ENCODE assay signal across 8 mouse cellular contexts in genomic region chr17:85877426-85877825, GRCm38 (mm10).
DNase-seq lines count a peak whose midpoint lies in the region; ATAC-seq and TF ChIP-seq lines count a peak whose summit lies in the region.
"Had no signal": no experiment of that assay in that cellular context is flagged by ENCODE, and none has a peak within 500 bp of the region (broad histone marks: within the 10 kb centered on the region; RNA-seq: fewer than 3 reads in every experiment).

No protein-coding gene starts in this region.

- H3K4me1 ChIP-seq in kidney, adult 2 months (ENCODE audit: control insufficient read depth, insufficient read depth, low read length), result no peaks in the 10 kb centered on the region
- H3K4me1 ChIP-seq in E14TG2a.4 (replicated peaks; ENCODE audit: low read depth, low read length), result peaks cover 5% of the 10 kb centered on the region

- no peaks in the 10 kb centered on the region for H3K27me3 ChIP-seq in kidney, adult 2 months (replicated peaks; ENCODE audit: control insufficient read depth, insufficient read depth, low read length)
- peaks cover 15% of the 10 kb centered on the region; the same call in 1 of the 2 replicates for H3K27me3 ChIP-seq in E14TG2a.4 (ENCODE audit: insufficient read depth, low read length)

- DNase-seq in kidney, adult 2 months, result peak; percentile 43
- no peak for DNase-seq in kidney, adult 11 months
- DNase-seq in adipocyte (ENCODE audit: low spot score), result peak; percentile 13
- peak; percentile 57 for DNase-seq in kidney, postnatal 10 days
- peak; percentile 31 to 75 for DNase-seq in spleen, postnatal 10 days (ENCODE audit: low spot score in 2 of 2)

- H3K36me3 ChIP-seq in kidney, adult 2 months (ENCODE audit: control insufficient read depth, insufficient read depth, low read length), result no peaks in the 10 kb centered on the region
- no peaks in the 10 kb centered on the region for H3K36me3 ChIP-seq in E14TG2a.4 (ENCODE audit: insufficient read depth, low read length)
- H3K36me3 ChIP-seq: limb, embryonic 13.5 days had no signal

- no peak overlapping the region for H3K27ac ChIP-seq in kidney, adult 2 months (ENCODE audit: insufficient read depth, low read depth, low read length)
- H3K27ac ChIP-seq: limb, embryonic 13.5 days had no signal

- peak; percentile 54 for TF ChIP-seq CTCF in kidney, adult 2 months (conservative IDR thresholded peaks at IDR 0.05; ENCODE audit: insufficient read depth, insufficient read length, low read depth, low read length)
- peak; percentile 57 for TF ChIP-seq CTCF in E14TG2a.4 (conservative IDR thresholded peaks at IDR 0.05; ENCODE audit: low read length)

- no peak overlapping the region for H3K4me3 ChIP-seq in kidney, adult 2 months (ENCODE audit: insufficient read depth, low read depth, low read length)
- H3K4me3 ChIP-seq in E14TG2a.4 (replicated peaks; ENCODE audit: low read length), result no peak overlapping the region
- H3K4me3 ChIP-seq: limb, embryonic 13.5 days had no signal

- no peak for TF ChIP-seq POLR2A in kidney, adult 2 months (IDR thresholded peaks at IDR 0.05; ENCODE audit: low read depth, low read length)

- WGBS in kidney, adult 2 months, result 56% methylated on average over 3 of the region's 3 CpGs

- no peak for ATAC-seq in granulocyte monocyte progenitor cell, adult 5-6 weeks (replicated peaks; ENCODE audit: poor library complexity, severe bottlenecking)

- no peaks in the 10 kb centered on the region for H3K9me3 ChIP-seq in E14TG2a.4 (ENCODE audit: low read length)
- H3K9me3 ChIP-seq: limb, embryonic 13.5 days had no signal
